Comparison of ENCODE assay signal across 18 mouse cellular contexts in genomic region chr2:126695285-126695684, GRCm38 (mm10). TPM values are rescaled to one million over a fixed set of nuclear protein-coding genes. Genes with fewer than 3 reads are reported as not detected.
DNase-seq lines count a peak whose midpoint lies in the region; ATAC-seq and TF ChIP-seq lines count a peak whose summit lies in the region.
"Had no signal": no experiment of that assay in that cellular context is flagged by ENCODE, and none has a peak within 500 bp of the region (broad histone marks: within the 10 kb centered on the region; RNA-seq: fewer than 3 reads in every experiment).

No protein-coding gene starts in this region.

- no peak for TF ChIP-seq CTCF in stomach, postnatal 0 days (IDR thresholded peaks at IDR 0.05; ENCODE audit: low read depth)

- no peak overlapping the region for H3K27ac ChIP-seq in stomach, postnatal 0 days (replicated peaks)
- H3K27ac ChIP-seq: hindbrain, embryonic 10.5 days; left cerebral cortex, adult 2 months; limb, embryonic 12.5 days; neural tube, embryonic 13.5 days had no signal

- no peak for ATAC-seq in stomach, postnatal 0 days (ENCODE audit: low FRiP score, low TSS enrichment)
- ATAC-seq: forebrain, postnatal 0 days; intestine, embryonic 16.5 days; Patski had no signal

- DNase-seq in gastrocnemius, adult 18-20 months (ENCODE audit: low spot score) = peak; percentile 21
- DNase-seq in gastrocnemius, postnatal 14 days = no peak
- DNase-seq in 3T3-L1 (ENCODE audit: low read depth, low spot score) = peak; percentile 53
- DNase-seq in fibroblast of lung, adult 2 months (ENCODE audit: low read depth) = peak; percentile 40
- DNase-seq in lung, postnatal 25 days (ENCODE audit: low spot score) = peak; percentile 72
- DNase-seq in embryo, embryonic 11 days = no peak
- no peak for DNase-seq in stomach, postnatal 0 days (ENCODE audit: low spot score)
- no peak for DNase-seq in adrenal gland, postnatal 10 days
- DNase-seq: cerebellum, adult 18-20 months; forebrain, postnatal 0 days; gastrocnemius, postnatal 25 days; thymus, postnatal 14 days had no signal

- no peak overlapping the region for H3K4me3 ChIP-seq in stomach, postnatal 0 days (ENCODE audit: low read depth, low read length)
- H3K4me3 ChIP-seq: hindbrain, embryonic 10.5 days; left cerebral cortex, adult 2 months; limb, embryonic 12.5 days; neural tube, embryonic 13.5 days had no signal

- no peaks in the 10 kb centered on the region for H3K9me3 ChIP-seq in stomach, postnatal 0 days (ENCODE audit: control insufficient read depth, low read length)
- H3K9me3 ChIP-seq: hindbrain, embryonic 10.5 days; limb, embryonic 12.5 days; neural tube, embryonic 13.5 days had no signal

- 75% methylated on average over 6 of the region's 6 CpGs for WGBS in stomach, postnatal 0 days

- intact Hi-C loops in gastrocnemius, postnatal 14 days (cut with DNase I; ENCODE audit: low total_unique reads) = no loop called here

- no peaks in the 10 kb centered on the region for H3K36me3 ChIP-seq in stomach, postnatal 0 days (ENCODE audit: control insufficient read depth, insufficient read depth, low read length)
- H3K36me3 ChIP-seq: hindbrain, embryonic 10.5 days; limb, embryonic 12.5 days; neural tube, embryonic 13.5 days had no signal

- no peak for TF ChIP-seq EP300 in stomach, postnatal 0 days (optimal IDR thresholded peaks at IDR 0.05)

- no peak overlapping the region for H3K9ac ChIP-seq in stomach, postnatal 0 days (ENCODE audit: low read length)
- H3K9ac ChIP-seq: forebrain, postnatal 0 days; limb, embryonic 12.5 days; neural tube, embryonic 13.5 days had no signal

- H3K4me2 ChIP-seq in stomach, postnatal 0 days (replicated peaks; ENCODE audit: low read depth) = no peak overlapping the region
- H3K4me2 ChIP-seq: limb, embryonic 12.5 days; neural tube, embryonic 13.5 days had no signal

- H3K27me3 ChIP-seq in stomach, postnatal 0 days (ENCODE audit: control insufficient read depth, insufficient read depth, low read length) = no peaks in the 10 kb centered on the region
- H3K27me3 ChIP-seq: limb, embryonic 12.5 days; neural tube, embryonic 13.5 days; Patski had no signal

- no peaks in the 10 kb centered on the region for H3K4me1 ChIP-seq in stomach, postnatal 0 days (replicated peaks; ENCODE audit: control insufficient read depth, insufficient read depth)
- H3K4me1 ChIP-seq: hindbrain, embryonic 10.5 days; limb, embryonic 12.5 days; neural tube, embryonic 13.5 days had no signal

RNA-seq across cellular contexts. Expression of gene Usp8, which starts 11.8 kb away (rescaled TPM):
- total RNA-seq in gastrocnemius, adult 18-20 months (2021) = 10 to 100 TPM; 16.3 to 17.1 TPM
- total RNA-seq in gastrocnemius, postnatal 14 days (2021) = 10 to 100 TPM; 16.2 to 18.0 TPM
- 19.1 and 19.2 TPM in 2 replicates for polyA plus RNA-seq in stomach, postnatal 0 days (2015; fragmentation: Nextera tagmentation; extraction: Ambion mirVana)
- total RNA-seq in adrenal gland, postnatal 10 days (2021) = 10 to 100 TPM; 55.5 to 59.3 TPM

RNA-seq across cellular contexts. Expression of gene Gabpb1, which starts 19.1 kb away (rescaled TPM):
- 1 to 10 TPM; 5.6 to 6.0 TPM for total RNA-seq in gastrocnemius, adult 18-20 months (2021)
- 1 to 10 TPM; 7.4 to 8.8 TPM for total RNA-seq in gastrocnemius, postnatal 14 days (2021)
- 15.9 and 17.1 TPM in 2 replicates for polyA plus RNA-seq in stomach, postnatal 0 days (2015; fragmentation: Nextera tagmentation; extraction: Ambion mirVana)
- total RNA-seq in adrenal gland, postnatal 10 days (2021) = 10 to 100 TPM; 19.3 to 21.5 TPM

Comparison
In these comparisons a context has a peak if more than half of its experiments do, and no peak if none do; other contexts are left out.
1. DNase-seq: peak in gastrocnemius, adult 18-20 months (single experiment), 3T3-L1 (single experiment), fibroblast of lung, adult 2 months (single experiment) and lung, postnatal 25 days (single experiment); none in gastrocnemius, postnatal 14 days (single experiment), embryo, embryonic 11 days (single experiment), stomach, postnatal 0 days (single experiment) and adrenal gland, postnatal 10 days (single experiment).